Mouse (Mus musculus) MEL (cell line): ENCODE data around the gene Myl6b.

Experiments
- CHD2 ChIP-seq: IDR thresholded peaks from 2 replicates; pipeline ENCODE4 v1.6.1; 2011; ENCODE audit warnings: low read length, improper control_type of control experiment
- CTCF ChIP-seq, 3 experiments: IDR thresholded peaks in 2 of 3; conservative IDR thresholded peaks in 1 of 3; 2 replicates each; pipeline ENCODE4 v1.5.1; 2011 to 2012; ENCODE audit warnings: low read length in 3 of 3, low read depth in 2 of 3, mild to moderate bottlenecking in 2 of 3, improper control_type of control experiment in 1 of 3, inconsistent platforms in 1 of 3, mixed read lengths in 1 of 3, moderate library complexity in 1 of 3; ENCODE audit not compliant: control insufficient read depth in 1 of 3, insufficient read depth in 1 of 3, poor library complexity in 1 of 3, severe bottlenecking in 1 of 3
- E2F4 ChIP-seq: IDR thresholded peaks from 2 replicates; pipeline ENCODE4 v1.6.1; 2011; ENCODE audit warnings: low read depth, low read length, improper control_type of control experiment, borderline replicate concordance
- EP300 ChIP-seq, 2 experiments: IDR thresholded peaks; 2 replicates each; pipeline ENCODE4 v1.6.1; 2011; ENCODE audit warnings: improper control_type of control experiment in 2 of 2, low read length in 2 of 2, low read depth in 1 of 2, mild to moderate bottlenecking in 1 of 2
- ETS1 ChIP-seq: IDR thresholded peaks from 2 replicates; pipeline ENCODE4 v1.6.1; 2012; ENCODE audit warnings: low read depth, mild to moderate bottlenecking, inconsistent platforms, low read length, improper control_type of control experiment, moderate library complexity
- GABPA ChIP-seq: IDR thresholded peaks from 2 replicates; pipeline ENCODE4 v1.6.1; 2012; ENCODE audit warnings: low read depth, mild to moderate bottlenecking, inconsistent platforms, low read length, improper control_type of control experiment, moderate library complexity
- POLR2A ChIP-seq, 2 experiments: IDR thresholded peaks; 2 replicates each; pipeline ENCODE4 v1.6.1; 2011 to 2012; ENCODE audit warnings: low read length in 2 of 2, mild to moderate bottlenecking in 2 of 2, control low read depth in 1 of 2, improper control_type of control experiment in 1 of 2, low read depth in 1 of 2, moderate library complexity in 1 of 2; ENCODE audit not compliant: control insufficient read depth in 1 of 2, insufficient read depth in 1 of 2, poor library complexity in 1 of 2
- POLR2AphosphoS5 ChIP-seq: IDR thresholded peaks from 2 replicates; pipeline ENCODE4 v1.6.1; 2012; ENCODE audit warnings: low read depth, borderline replicate concordance, mild to moderate bottlenecking, inconsistent platforms, low read length, moderate library complexity, mixed read lengths
- TAL1 ChIP-seq: IDR thresholded peaks from 2 replicates; pipeline ENCODE4 v1.6.1; 2012; ENCODE audit warnings: mild to moderate bottlenecking, inconsistent platforms, low read length, moderate library complexity, mixed read lengths
- ZMIZ1 ChIP-seq: IDR thresholded peaks from 2 replicates; pipeline ENCODE4 v1.6.1; 2012; ENCODE audit warnings: low read depth, mild to moderate bottlenecking, inconsistent platforms, low read length, improper control_type of control experiment, moderate library complexity
- ZNF384 ChIP-seq: IDR thresholded peaks from 2 replicates; pipeline ENCODE4 v1.6.1; 2012; ENCODE audit warnings: low read depth, mild to moderate bottlenecking, inconsistent platforms, low read length, improper control_type of control experiment

GRCm38 (mm10) chr10:128520591-128520990 lies 22.1 kb upstream of the Myl6b start:
- TF ChIP-seq ETS1 (no peak), EP300 (IDR thresholded peaks at IDR 0.05; ENCODE audit: low read depth in 1 of 2, low read length in 2 of 2) (no peak), CTCF (IDR thresholded peaks at IDR 0.05 in 2 of 3, conservative IDR thresholded peaks at IDR 0.05 in 1 of 3; ENCODE audit: control insufficient read depth in 1 of 3, insufficient read depth in 1 of 3, low read depth in 2 of 3, low read length in 3 of 3, poor library complexity in 1 of 3, severe bottlenecking in 1 of 3) (no peak), POLR2A (IDR thresholded peaks at IDR 0.05; ENCODE audit: control insufficient read depth in 1 of 2, insufficient read depth in 1 of 2, low read depth in 1 of 2, low read length in 2 of 2, poor library complexity in 1 of 2) (no peak), ZMIZ1 (no peak), E2F4 (no peak), GABPA (no peak), ZNF384 (no peak), TAL1 (no peak), POLR2AphosphoS5 (no peak), CHD2 (no peak)
